Mouse (Mus musculus): ENCODE results near the gene Zfp184.

The Zfp184 gene

GRCm38 (mm10) chr13:21993957-21994738 is 49.3 kb downstream of the Zfp184 start:
- peak; percentile 48 to 51 for DNase-seq

- no peak for DNase-seq
These were observed 50.0 kb downstream of the Zfp184 start for GRCm38 (mm10) chr13:21994896-21995295.

- DNase-seq = peak; percentile 20 to 39
These were observed 50.5 kb downstream of the Zfp184 start for GRCm38 (mm10) chr13:21995331-21995914.

GRCm38 (mm10) chr13:21996101-21996839 is 51.4 kb downstream of the Zfp184 start:
- DNase-seq = peak; percentile 32 to 37

- DNase-seq = peak in 1 of 2 experiments; percentile 26
These were observed 51.9 kb downstream of the Zfp184 start for GRCm38 (mm10) chr13:21996840-21997185.

GRCm38 (mm10) chr13:21997201-21997820 is 52.4 kb downstream of the Zfp184 start:
- DNase-seq = no peak

GRCm38 (mm10) chr13:21997821-21998220 is 52.9 kb downstream of the Zfp184 start:
- DNase-seq = no peak

- DNase-seq = no peak
These were observed 53.5 kb downstream of the Zfp184 start for GRCm38 (mm10) chr13:21998412-21998811.

- no peak for DNase-seq
These were observed 54.3 kb downstream of the Zfp184 start for GRCm38 (mm10) chr13:21999147-21999546.

- DNase-seq = no peak
These were observed 56.5 kb downstream of the Zfp184 start for GRCm38 (mm10) chr13:22001346-22001745.

- DNase-seq = no peak
These were observed 56.9 kb downstream of the Zfp184 start for GRCm38 (mm10) chr13:22001823-22002222.

- peak; percentile 52 to 54 for DNase-seq
These were observed 60.9 kb downstream of the Zfp184 start for GRCm38 (mm10) chr13:22005605-22006333.

GRCm38 (mm10) chr13:22006334-22007120 is 61.6 kb downstream of the Zfp184 start:
- peak; percentile 30 to 40 for DNase-seq

GRCm38 (mm10) chr13:22007121-22007510 is 62.2 kb downstream of the Zfp184 start:
- no peak for DNase-seq

GRCm38 (mm10) chr13:22007872-22008271 is 63.0 kb downstream of the Zfp184 start:
- no peak for DNase-seq

GRCm38 (mm10) chr13:22008707-22009106 is 63.8 kb downstream of the Zfp184 start:
- DNase-seq = no peak

- no peak for DNase-seq
These were observed 64.7 kb downstream of the Zfp184 start, which contains the start of gene Prss16 for GRCm38 (mm10) chr13:22009642-22010041. Gene Prss16 (minus strand): TSS chr13:22009742.

All from cerebellum, postnatal 25 days (tissue).